Mouse (Mus musculus) heart, postnatal 0 days (tissue): ENCODE measurements around the gene 1110051M20Rik. TPM values are rescaled to one million over a fixed set of nuclear protein-coding genes. Genes with fewer than 3 reads are reported as not detected.
A peak's percentile ranks its signal among the peaks of the same experiment; 100 is the strongest.

ENCODE experiments used
- ATAC-seq: fragments of 200-750 bp; cut with Nextera tagmentation; 2 replicates; pipeline ENCODE4 v1.8.0; 2017; ENCODE audit warnings: low read depth, moderate number of reproducible peaks, moderate library complexity; ENCODE audit not compliant: insufficient read depth
- DNase-seq: peaks from one replicate; pipeline ENCODE4 v3.0.0-alpha.2; 2016; ENCODE audit warnings: low spot score
- H3K27ac ChIP-seq: fragments of 300-500 bp; sonication (generic); 2 replicates; pipeline ENCODE4 v1.5.1; 2014; ENCODE audit warnings: low read depth, mild to moderate bottlenecking
- H3K27me3 ChIP-seq: fragments of 300-500 bp; sonication (generic); 2 replicates; pipeline ENCODE4 v1.6.1; 2014; ENCODE audit warnings: low read length, mixed read lengths; ENCODE audit not compliant: control insufficient read depth, insufficient read depth
- H3K36me3 ChIP-seq: fragments of 300-500 bp; sonication (generic); replicated peaks from 2 replicates; pipeline ENCODE4 v1.6.1; 2014; ENCODE audit warnings: low read length, mixed read lengths; ENCODE audit not compliant: control insufficient read depth, insufficient read depth
- H3K4me1 ChIP-seq: fragments of 300-500 bp; sonication (generic); 2 replicates; pipeline ENCODE4 v1.6.1; 2014; ENCODE audit warnings: antibody characterized with exemption; ENCODE audit not compliant: control insufficient read depth, insufficient read depth
- H3K4me2 ChIP-seq: fragments of 300-500 bp; sonication (generic); 2 replicates; pipeline ENCODE4 v1.6.1; 2014; ENCODE audit warnings: low read depth, mild to moderate bottlenecking, low read length, moderate library complexity
- H3K4me3 ChIP-seq: fragments of 300-500 bp; sonication (generic); 2 replicates; pipeline ENCODE4 v1.5.1; 2014; ENCODE audit warnings: low read depth, low read length
- H3K9ac ChIP-seq: fragments of 300-500 bp; sonication (generic); replicated peaks from 2 replicates; pipeline ENCODE4 v1.6.1; 2014; ENCODE audit warnings: low read depth, low read length, mixed read lengths
- H3K9me3 ChIP-seq: fragments of 300-500 bp; sonication (generic); replicated peaks from 2 replicates; pipeline ENCODE4 v1.6.1; 2016; ENCODE audit warnings: low read length; ENCODE audit not compliant: control insufficient read depth
- CTCF ChIP-seq: IDR thresholded peaks from 2 replicates; pipeline ENCODE4 v1.5.1; 2016; ENCODE audit warnings: antibody characterized with exemption, control low read depth, low read depth
- EP300 ChIP-seq: IDR thresholded peaks from 2 replicates; pipeline ENCODE4 v1.6.1; 2016; ENCODE audit warnings: antibody characterized with exemption, low read depth
- WGBS: fragments of 180-500 bp; shearing (Covaris S2); extraction: QIAGEN DNeasy Blood & Tissue Kit; methylation state at CpG from one replicate; pipeline ENCODE4 v1.1.7; 2014; 5-methylcytosine and 5-hydroxymethylcytosine counted together
- polyA plus RNA-seq: library from polyadenylated mRNA; unstranded; fragments of >200 nt; fragmentation: Nextera tagmentation; extraction: Ambion mirVana; gene quantifications from 2 replicates; pipeline ENCODE4 v1.2.1, GENCODE M21; 2015
- total RNA-seq: library from RNA; depleted of rRNA; stranded (reverse); fragments of >200 nt; gene quantifications from 2 replicates; pipeline ENCODE4 v1.2.3, GENCODE M21; 2014; ENCODE audit warnings: low replicate concordance

1110051M20Rik gene
- total and polyA plus RNA-seq, 2 experiments from 2014 or later = 27.8 to 32.0 TPM

GRCm38 (mm10) chr2:91457259-91457655 is 12.8 kb upstream of the 1110051M20Rik start, which contains the start of gene Lrp4:
Gene Lrp4, plus strand, starts transcription at chr2:91457511.
- under 1% methylated on average over 27 of the region's 36 CpGs for WGBS
- Histone ChIP-seq H3K4me2 (peak within 1 kb of the TSS; percentile 94), H3K4me1 (peaks cover 36% of the 10 kb centered on the region), H3K27ac (peak within 1 kb of the TSS; percentile 85), H3K9me3 (no peaks in the 10 kb centered on the region), H3K27me3 (no peaks in the 10 kb centered on the region), H3K4me3 (peak within 1 kb of the TSS; percentile 82), H3K9ac (peak within 1 kb of the TSS; percentile 76), H3K36me3 (no peaks in the 10 kb centered on the region)
- TF ChIP-seq CTCF (no peak), EP300 (no peak)
- peak; percentile 43 for DNase-seq
- ATAC-seq = peak; percentile 66

GRCm38 (mm10) chr2:91456491-91457100 is 12.1 kb upstream of the 1110051M20Rik start:
- WGBS = 55% methylated on average over 9 of the region's 9 CpGs
- Histone ChIP-seq H3K4me2 (peak overlapping the region; percentile 94), H3K4me1 (peaks cover 29% of the 10 kb centered on the region), H3K4me3 (peak overlapping the region; percentile 82), H3K9ac (0 out of 2 replicates have a peak overlapping the region, but pooled peaks have one; percentile 76), H3K27me3 (no peaks in the 10 kb centered on the region), H3K36me3 (no peaks in the 10 kb centered on the region), H3K27ac (peak overlapping the region; percentile 85), H3K9me3 (no peaks in the 10 kb centered on the region)
- no peak for ATAC-seq
- TF ChIP-seq EP300 (no peak), CTCF (no peak)
- DNase-seq = no peak

GRCm38 (mm10) chr2:91455826-91456225 is 11.3 kb upstream of the 1110051M20Rik start:
- Histone ChIP-seq H3K36me3 (no peaks in the 10 kb centered on the region), H3K9ac (no peak overlapping the region), H3K27me3 (no peaks in the 10 kb centered on the region), H3K9me3 (no peaks in the 10 kb centered on the region), H3K4me2 (no peak overlapping the region), H3K4me1 (peaks cover 21% of the 10 kb centered on the region), H3K4me3 (no peak overlapping the region), H3K27ac (no peak overlapping the region)
- peak; percentile 61 for DNase-seq
- TF ChIP-seq CTCF = peak; percentile 77
- no peak for TF ChIP-seq EP300
- 3% methylated on average over 4 of the region's 4 CpGs for WGBS
- ATAC-seq = no peak

GRCm38 (mm10) chr2:91454434-91454833 is 9.9 kb upstream of the 1110051M20Rik start:
- no peak overlapping the region for H3K4me3 ChIP-seq
- no peak overlapping the region for H3K27ac ChIP-seq
- H3K27me3 ChIP-seq = no peaks in the 10 kb centered on the region
- WGBS = 83% methylated on average over 3 of the region's 3 CpGs
- ATAC-seq (no peak), DNase-seq (no peak)
- no peaks in the 10 kb centered on the region for H3K36me3 ChIP-seq
- peaks cover 9% of the 10 kb centered on the region for H3K4me1 ChIP-seq
- H3K4me2 ChIP-seq = no peak overlapping the region
- no peak for TF ChIP-seq EP300
- TF ChIP-seq CTCF = no peak
- H3K9ac ChIP-seq = no peak overlapping the region
- no peaks in the 10 kb centered on the region for H3K9me3 ChIP-seq

- Histone ChIP-seq H3K4me3 (no peak overlapping the region), H3K9me3 (no peaks in the 10 kb centered on the region), H3K4me2 (no peak overlapping the region), H3K27ac (no peak overlapping the region), H3K4me1 (0 out of 2 replicates have a peak, but pooled peaks cover 3% of the 10 kb centered on the region), H3K36me3 (no peaks in the 10 kb centered on the region), H3K27me3 (no peaks in the 10 kb centered on the region), H3K9ac (no peak overlapping the region)
- no peak for DNase-seq
- WGBS = 77% methylated on average over 9 of the region's 9 CpGs
- TF ChIP-seq CTCF (no peak), EP300 (no peak)
- no peak for ATAC-seq
Observed at GRCm38 (mm10) chr2:91453231-91454075, 8.9 kb upstream of the 1110051M20Rik start.
